Mouse (Mus musculus) liver, adult 2 months (tissue): ENCODE measurements around the gene Gstt4.

ENCODE experiments used
- CTCF ChIP-seq: fragments of 200-500 bp; IDR thresholded peaks from 2 replicates; pipeline ENCODE4 v1.5.1; 2011; ENCODE audit warnings: low read depth, low read length, control low read depth
- POLR2A ChIP-seq: fragments of 200-500 bp; IDR thresholded peaks from 2 replicates; pipeline ENCODE4 v1.6.1; 2011; ENCODE audit warnings: low read length, control low read depth; ENCODE audit not compliant: insufficient read depth; ENCODE audit errors: extremely low read depth

- no peak for TF ChIP-seq POLR2A
- no peak for TF ChIP-seq CTCF
Observed at GRCm38 (mm10) chr10:75861587-75861986, 39.2 kb upstream of the Gstt4 start.
